Mouse (Mus musculus) c-Kit-positive CD71-positive TER-119-positive erythroid progenitor cells, embryonic 14.5 days (primary cell): ENCODE data around the gene Cog5.

Source experiments
- DNase-seq: peaks from one replicate; pipeline ENCODE4 v3.0.0-alpha.2; 2013; ENCODE audit warnings: low spot score

The Cog5 gene

GRCm38 (mm10) chr12:31938391-31938997 lies 283.8 kb downstream of the Cog5 start:
- DNase-seq, result no peak

- DNase-seq, result no peak
These were observed 284.4 kb downstream of the Cog5 start for GRCm38 (mm10) chr12:31939026-31939425.

- DNase-seq, result peak; percentile 59
These were observed 288.5 kb downstream of the Cog5 start for GRCm38 (mm10) chr12:31943020-31943654.

- no peak for DNase-seq
These were observed 289.7 kb downstream of the Cog5 start for GRCm38 (mm10) chr12:31944405-31944804.

- DNase-seq, result peak; percentile 32
These were observed 292.8 kb downstream of the Cog5 start for GRCm38 (mm10) chr12:31947476-31947875.

- DNase-seq, result no peak
These were observed 293.7 kb downstream of the Cog5 start for GRCm38 (mm10) chr12:31948101-31949000.

- DNase-seq, result peak; percentile 75
These were observed 294.6 kb downstream of the Cog5 start for GRCm38 (mm10) chr12:31949193-31949741.

GRCm38 (mm10) chr12:31949759-31950658 lies 295.3 kb downstream of the Cog5 start, which contains the start of gene Hbp1:
Gene Hbp1 (minus strand): TSS chr12:31950535.
- DNase-seq, result peak; percentile 99

GRCm38 (mm10) chr12:31950659-31951031 lies 296.0 kb downstream of the Cog5 start:
- DNase-seq, result no peak

- DNase-seq, result no peak
These were observed 301.2 kb downstream of the Cog5 start for GRCm38 (mm10) chr12:31955843-31956242.

GRCm38 (mm10) chr12:31964074-31964473 lies 309.4 kb downstream of the Cog5 start:
- DNase-seq, result no peak

GRCm38 (mm10) chr12:31965517-31966212 lies 311.0 kb downstream of the Cog5 start:
- no peak for DNase-seq

GRCm38 (mm10) chr12:31966405-31966804 lies 311.7 kb downstream of the Cog5 start:
- DNase-seq, result peak; percentile 66

- DNase-seq, result peak; percentile 85
These were observed 312.9 kb downstream of the Cog5 start for GRCm38 (mm10) chr12:31967536-31967935.

GRCm38 (mm10) chr12:31969111-31969510 lies 314.4 kb downstream of the Cog5 start:
- DNase-seq, result no peak

GRCm38 (mm10) chr12:31971547-31971946 lies 316.9 kb downstream of the Cog5 start:
- no peak for DNase-seq

- DNase-seq, result peak; percentile 44
These were observed 319.0 kb downstream of the Cog5 start for GRCm38 (mm10) chr12:31973473-31974172.

- DNase-seq, result no peak
These were observed 321.9 kb downstream of the Cog5 start for GRCm38 (mm10) chr12:31976544-31976943.

- no peak for DNase-seq
These were observed 323.0 kb downstream of the Cog5 start for GRCm38 (mm10) chr12:31977613-31978195.

GRCm38 (mm10) chr12:31983238-31983637 lies 328.6 kb downstream of the Cog5 start:
- DNase-seq, result no peak
